ENCODE assay signal across 8 mouse cellular contexts in the genomic region with DNA sequence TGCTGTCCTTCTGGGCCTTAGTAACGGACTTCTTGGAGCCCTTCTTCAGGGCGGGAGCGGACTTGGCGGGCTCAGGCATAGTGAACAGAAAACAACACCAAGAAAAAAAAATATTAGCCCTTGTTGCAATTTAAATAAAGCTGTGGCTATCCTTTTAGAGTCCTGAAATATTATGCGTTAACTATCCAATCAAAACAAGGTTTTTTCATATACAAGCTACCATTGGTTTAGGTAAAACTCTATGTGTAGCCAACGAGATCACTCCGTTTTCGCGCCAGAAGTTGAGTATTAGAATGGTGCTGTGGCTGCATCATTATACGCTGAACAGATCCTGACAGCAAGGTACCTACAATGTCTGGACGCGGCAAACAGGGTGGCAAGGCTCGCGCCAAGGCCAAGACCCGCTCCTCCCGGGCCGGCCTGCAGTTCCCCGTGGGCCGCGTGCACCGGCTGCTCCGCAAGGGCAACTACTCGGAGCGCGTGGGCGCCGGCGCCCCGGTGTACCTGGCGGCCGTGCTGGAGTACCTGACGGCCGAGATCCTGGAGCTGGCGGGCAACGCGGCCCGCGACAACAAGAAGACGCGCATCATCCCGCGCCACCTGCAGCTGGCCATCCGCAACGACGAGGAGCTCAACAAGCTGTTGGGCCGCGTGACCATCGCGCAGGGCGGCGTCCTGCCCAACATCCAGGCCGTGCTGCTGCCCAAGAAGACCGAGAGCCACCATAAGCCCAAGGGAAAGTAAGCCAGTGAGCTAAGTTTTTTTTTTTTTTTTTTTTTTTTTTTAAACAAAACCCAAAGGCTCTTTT. TPM values are rescaled to one million over a fixed set of nuclear protein-coding genes. Genes with fewer than 3 reads are reported as not detected.
DNase-seq lines count a peak whose midpoint lies in the region; ATAC-seq and TF ChIP-seq lines count a peak whose summit lies in the region.
"Not testable (repeated sequence)": the region's sequence is repeated elsewhere in the genome, so short reads cannot be mapped to it uniquely, and the experiment has no call there.

A gene (plus strand): TSS at position 347 of the 808 bp plus-strand sequence.

- peak; percentile 36 for ATAC-seq in CD4-positive, CD25-positive, alpha-beta regulatory T cell, adult 4 months
- 0 out of 2 replicates have a peak, but pooled peaks have one; percentile 21 for ATAC-seq in heart, embryonic 16.5 days (replicated peaks; ENCODE audit: extremely low read depth, insufficient read depth, low FRiP score)
- ATAC-seq in liver, embryonic 11.5 days (replicated peaks; ENCODE audit: low FRiP score) = peak; percentile 54
- ATAC-seq in midbrain, postnatal 0 days (ENCODE audit: low FRiP score) = not testable (repeated sequence)

- peak within 1 kb of the TSS; percentile 54 for H3K4me3 ChIP-seq in forebrain, embryonic 10.5 days
- peak within 1 kb of the TSS; percentile 77 for H3K4me3 ChIP-seq in heart, embryonic 16.5 days (ENCODE audit: low read length)
- H3K4me3 ChIP-seq in liver, embryonic 11.5 days (ENCODE audit: low read depth, low read length) = peak within 1 kb of the TSS; percentile 65
- peak within 1 kb of the TSS; percentile 46 for H3K4me3 ChIP-seq in midbrain, postnatal 0 days (ENCODE audit: low read depth, low read length)

- not testable (repeated sequence) for H3K27me3 ChIP-seq in forebrain, embryonic 10.5 days (ENCODE audit: poor library complexity, severe bottlenecking); heart, embryonic 16.5 days (ENCODE audit: control insufficient read depth, insufficient read depth, low read length); liver, embryonic 11.5 days (replicated peaks; ENCODE audit: control insufficient read depth, insufficient read depth, low read length); midbrain, postnatal 0 days (ENCODE audit: insufficient read depth, low read length)

- not testable (repeated sequence) for H3K36me3 ChIP-seq in forebrain, embryonic 10.5 days (replicated peaks); heart, embryonic 16.5 days (ENCODE audit: control insufficient read depth, insufficient read depth); liver, embryonic 11.5 days (ENCODE audit: control insufficient read depth, insufficient read depth, low read length); midbrain, postnatal 0 days (ENCODE audit: insufficient read depth, low read length)

- H3K9me3 ChIP-seq in forebrain, embryonic 10.5 days; heart, embryonic 16.5 days (replicated peaks; ENCODE audit: control insufficient read depth, low read length); liver, embryonic 11.5 days (ENCODE audit: control insufficient read depth, low read length); midbrain, postnatal 0 days (ENCODE audit: low read length): not testable (repeated sequence)

- DNase-seq in c-Kit-negative CD71-positive TER-119-positive erythroid progenitor cells, embryonic 14.5 days (ENCODE audit: low read depth, low spot score) = peak; percentile 87
- DNase-seq in forebrain, embryonic 10.5 days (ENCODE audit: extremely low spot score, low spot score) = peak; percentile 84
- peak; percentile 83 for DNase-seq in kidney, postnatal 14 days
- not testable (repeated sequence) for DNase-seq in liver, embryonic 11.5 days (ENCODE audit: low spot score)
- peak; percentile 94 for DNase-seq in midbrain, postnatal 0 days (ENCODE audit: low spot score)
- DNase-seq in spleen, postnatal 4 days (ENCODE audit: low spot score in 2 of 2) = peak; percentile 83 to 88

- peaks cover 55% of the 10 kb centered on the region for H3K4me1 ChIP-seq in forebrain, embryonic 10.5 days
- H3K4me1 ChIP-seq in heart, embryonic 16.5 days (ENCODE audit: control insufficient read depth, insufficient read depth, low read length) = peaks cover 34% of the 10 kb centered on the region
- peaks cover 17% of the 10 kb centered on the region for H3K4me1 ChIP-seq in liver, embryonic 11.5 days (replicated peaks; ENCODE audit: control insufficient read depth, insufficient read depth, low read length)
- peaks cover 10% of the 10 kb centered on the region for H3K4me1 ChIP-seq in midbrain, postnatal 0 days (ENCODE audit: insufficient read depth, low read length)

- under 1% methylated on average over 27 of the region's 53 CpGs for WGBS in forebrain, embryonic 10.5 days
- WGBS in heart, embryonic 16.5 days = under 1% methylated on average over 24 of the region's 53 CpGs
- under 1% methylated on average over 21 of the region's 53 CpGs for WGBS in liver, embryonic 11.5 days
- 0% methylated on average over 23 of the region's 53 CpGs for WGBS in midbrain, postnatal 0 days

- peak within 1 kb of the TSS; percentile 90 for H3K9ac ChIP-seq in heart, embryonic 16.5 days (ENCODE audit: low read length)
- H3K9ac ChIP-seq in liver, embryonic 11.5 days (ENCODE audit: low read depth, low read length) = peak within 1 kb of the TSS; percentile 94
- not testable (repeated sequence) for H3K9ac ChIP-seq in midbrain, postnatal 0 days (replicated peaks; ENCODE audit: low read length, poor library complexity, severe bottlenecking)

- not testable (repeated sequence) for TF ChIP-seq CTCF in midbrain, postnatal 0 days (IDR thresholded peaks at IDR 0.05)

- H3K27ac ChIP-seq in forebrain, embryonic 10.5 days = peak within 1 kb of the TSS; percentile 92
- H3K27ac ChIP-seq in heart, embryonic 16.5 days (ENCODE audit: low read length) = peak within 1 kb of the TSS; percentile 99
- peak within 1 kb of the TSS; percentile 100 for H3K27ac ChIP-seq in liver, embryonic 11.5 days (ENCODE audit: low read depth, low read length)
- H3K27ac ChIP-seq in midbrain, postnatal 0 days (ENCODE audit: low read depth, low read length) = not testable (repeated sequence)

- peak within 1 kb of the TSS; percentile 75 for H3K4me2 ChIP-seq in heart, embryonic 16.5 days (ENCODE audit: low read depth, low read length)
- H3K4me2 ChIP-seq in liver, embryonic 11.5 days = peak within 1 kb of the TSS; percentile 88
- H3K4me2 ChIP-seq in midbrain, postnatal 0 days (ENCODE audit: low read depth, low read length, poor library complexity, severe bottlenecking) = peak within 1 kb of the TSS; percentile 69

RNA-seq across cellular contexts. Expression of the gene that starts here (rescaled TPM):
- 1 to 10 TPM in 1 of 2 experiments, not detected in 1; 2.7 TPM for polyA plus RNA-seq in CD4-positive, CD25-positive, alpha-beta regulatory T cell, adult 4 months (2017; shearing (Covaris generic))
- polyA plus RNA-seq in forebrain, embryonic 10.5 days (2016; fragmentation: Nextera tagmentation; extraction: Ambion mirVana) = 6.7 and 9.5 TPM in 2 replicates
- 3.8 and 9.2 TPM in 2 replicates for polyA plus RNA-seq in heart, embryonic 16.5 days (2015; fragmentation: Nextera tagmentation; extraction: Ambion mirVana)
- 1.1 and 5.1 TPM in 2 replicates for polyA plus RNA-seq in liver, embryonic 11.5 days (2014; fragmentation: Nextera tagmentation; extraction: Ambion mirVana)
- 52.3 and 293 TPM in 2 replicates for total RNA-seq in midbrain, postnatal 0 days (2014; rRNA removed)
- 0.54 and 1.5 TPM in 2 replicates for polyA plus RNA-seq in midbrain, postnatal 0 days (2015; fragmentation: Nextera tagmentation; extraction: Ambion mirVana)
